Mouse (Mus musculus) lung, embryonic 14.5 days (tissue): ENCODE data around the gene Znrf3. TPM values are rescaled to one million over a fixed set of nuclear protein-coding genes. Genes with fewer than 3 reads are reported as not detected.
"Not testable (repeated sequence)": the region's sequence is repeated elsewhere in the genome, so short reads cannot be mapped to it uniquely, and the experiment has no call there.

Source experiments
- ATAC-seq: fragments of 200-750 bp; cut with Nextera tagmentation; 2 replicates; pipeline ENCODE4 v1.8.0; 2017; ENCODE audit warnings: mild to moderate bottlenecking, moderate TSS enrichment, moderate library complexity; ENCODE audit not compliant: insufficient read depth
- DNase-seq: peaks from one replicate; pipeline ENCODE4 v3.0.0-alpha.2; 2015
- H3K27ac ChIP-seq: fragments of 300-500 bp; sonication (generic); 2 replicates; pipeline ENCODE4 v1.5.1; 2014; ENCODE audit warnings: low read depth, mild to moderate bottlenecking, moderate library complexity
- H3K27me3 ChIP-seq: fragments of 300-500 bp; sonication (generic); 2 replicates; pipeline ENCODE4 v1.6.1; 2014; ENCODE audit warnings: low read length, control low read depth; ENCODE audit not compliant: insufficient read depth
- H3K36me3 ChIP-seq: fragments of 300-500 bp; sonication (generic); 2 replicates; pipeline ENCODE4 v1.6.1; 2014; ENCODE audit warnings: control low read depth; ENCODE audit not compliant: insufficient read depth
- H3K4me1 ChIP-seq: fragments of 300-500 bp; sonication (generic); 2 replicates; pipeline ENCODE4 v1.6.1; 2014; ENCODE audit warnings: antibody characterized with exemption, control low read depth; ENCODE audit not compliant: insufficient read depth
- H3K4me2 ChIP-seq: fragments of 300-500 bp; sonication (generic); 2 replicates; pipeline ENCODE4 v1.6.1; 2014; ENCODE audit warnings: mild to moderate bottlenecking
- H3K4me3 ChIP-seq: fragments of 300-500 bp; sonication (generic); 2 replicates; pipeline ENCODE4 v1.5.1; 2014; ENCODE audit warnings: low read depth, low read length
- H3K9ac ChIP-seq: fragments of 300-500 bp; sonication (generic); 2 replicates; pipeline ENCODE4 v1.6.1; 2014
- H3K9me3 ChIP-seq: fragments of 300-500 bp; sonication (generic); 2 replicates; pipeline ENCODE4 v1.6.1; 2016; ENCODE audit warnings: low read depth, low read length, control low read depth
- CTCF ChIP-seq: IDR thresholded peaks from 2 replicates; pipeline ENCODE4 v1.5.1; 2016; ENCODE audit warnings: antibody characterized with exemption, low read depth
- WGBS: fragments of 180-500 bp; shearing (Covaris S2); extraction: QIAGEN DNeasy Blood & Tissue Kit; methylation state at CpG from one replicate; pipeline ENCODE4 v1.1.7; 2014; 5-methylcytosine and 5-hydroxymethylcytosine counted together
- polyA plus RNA-seq: library from polyadenylated mRNA; unstranded; fragments of >200 nt; fragmentation: Nextera tagmentation; extraction: Ambion mirVana; gene quantifications from 2 replicates; pipeline ENCODE4 v1.2.1, GENCODE M21; 2014

The Znrf3 gene
- polyA plus RNA-seq = 16.8 and 18.0 TPM in 2 replicates

- Histone ChIP-seq H3K4me1 (peaks cover 17% of the 10 kb centered on the region; the same call in 1 of the 2 replicates), H3K27ac (peak within 1 kb of the TSS; percentile 82), H3K36me3 (no peaks in the 10 kb centered on the region), H3K9ac (peak within 1 kb of the TSS; percentile 93), H3K9me3 (no peaks in the 10 kb centered on the region), H3K4me3 (peak within 1 kb of the TSS; percentile 91), H3K27me3 (no peaks in the 10 kb centered on the region), H3K4me2 (peak within 1 kb of the TSS; percentile 92)
- no peak for TF ChIP-seq CTCF
- DNase-seq = peak; percentile 97
- WGBS = under 1% methylated on average over 71 of the region's 106 CpGs
- ATAC-seq = peak; percentile 93
Measured at GRCm38 (mm10) chr11:5444599-5445451, at the start of gene Znrf3. Znrf3 (minus strand) TSS chr11:5444847.

GRCm38 (mm10) chr11:5493869-5494268 lies 49.2 kb upstream of the Znrf3 start:
- Histone ChIP-seq H3K4me2 (no peak overlapping the region), H3K4me1 (no peaks in the 10 kb centered on the region; the same call in 1 of the 2 replicates), H3K36me3 (no peaks in the 10 kb centered on the region), H3K9me3 (no peaks in the 10 kb centered on the region), H3K9ac (no peak overlapping the region), H3K4me3 (no peak overlapping the region), H3K27me3 (no peaks in the 10 kb centered on the region), H3K27ac (no peak overlapping the region)
- ATAC-seq (no peak), DNase-seq (no peak)
- TF ChIP-seq CTCF = no peak
- 29% methylated on average over 2 of the region's 2 CpGs for WGBS

DNA sequence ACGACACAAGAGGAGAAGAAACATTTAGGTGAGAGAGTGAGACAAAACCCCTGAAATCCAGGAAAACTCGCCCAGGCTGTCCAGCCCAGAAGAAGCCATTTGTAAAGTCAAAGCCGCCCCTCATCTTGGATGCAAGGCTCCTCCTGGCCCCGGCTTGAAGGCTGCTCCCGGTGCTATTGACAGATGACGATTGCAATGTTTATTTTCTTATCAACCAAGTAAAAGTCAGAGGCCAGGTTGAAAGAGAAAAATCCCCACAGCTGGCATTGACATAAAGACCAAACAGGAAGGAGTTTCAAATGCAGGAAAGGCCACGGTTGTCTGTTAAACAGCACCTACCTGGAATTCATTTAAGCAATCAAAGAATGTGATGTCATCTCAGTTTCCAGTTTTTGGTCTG lies 47.3 kb upstream of the Znrf3 start:
- H3K27me3 ChIP-seq = no peaks in the 10 kb centered on the region
- no peak for TF ChIP-seq CTCF
- no peak overlapping the region for H3K9ac ChIP-seq
- H3K9me3 ChIP-seq = no peaks in the 10 kb centered on the region
- no peak overlapping the region for H3K4me2 ChIP-seq
- no peak overlapping the region for H3K4me3 ChIP-seq
- no peaks in the 10 kb centered on the region for H3K36me3 ChIP-seq
- WGBS = 17% methylated on average over 7 of the region's 7 CpGs
- DNase-seq = no peak
- no peak for ATAC-seq
- no peaks in the 10 kb centered on the region for H3K4me1 ChIP-seq
- H3K27ac ChIP-seq = no peak overlapping the region

DNA sequence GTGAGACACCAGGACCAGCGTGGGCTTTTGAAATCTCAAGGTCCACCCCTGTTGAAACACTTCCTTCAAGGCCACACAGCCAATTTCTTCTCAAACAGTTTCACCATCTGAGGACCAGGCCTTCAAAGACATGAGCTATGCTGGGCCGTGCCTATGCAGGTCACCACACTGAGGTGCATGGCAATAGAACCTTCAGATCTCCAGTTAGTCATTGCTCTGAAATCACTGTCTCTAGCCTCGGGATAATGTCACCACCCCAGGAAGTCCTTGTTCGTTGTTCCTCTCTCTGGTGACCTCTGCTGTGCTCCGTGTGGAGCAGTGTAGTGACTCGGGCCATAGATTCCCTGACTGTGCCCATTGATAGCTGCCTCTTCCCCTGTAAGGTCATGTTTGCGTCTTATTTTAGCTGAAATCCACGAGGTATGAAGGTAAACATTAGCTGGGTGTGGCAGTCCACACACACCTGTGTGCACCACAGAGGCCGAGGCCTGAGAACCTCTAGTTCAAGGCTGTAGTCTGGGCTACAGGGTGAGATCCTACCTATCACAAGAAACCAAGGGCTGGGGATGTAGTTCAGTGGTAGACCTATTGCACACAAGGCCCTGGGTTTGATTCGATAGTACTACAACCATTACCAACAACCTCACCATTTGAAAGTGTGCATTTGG lies 46.5 kb upstream of the Znrf3 start:
- no peak for ATAC-seq
- Histone ChIP-seq H3K4me1 (no peaks in the 10 kb centered on the region), H3K27ac (no peak overlapping the region), H3K4me3 (no peak overlapping the region), H3K36me3 (no peaks in the 10 kb centered on the region), H3K27me3 (no peaks in the 10 kb centered on the region), H3K9ac (no peak overlapping the region), H3K9me3 (no peaks in the 10 kb centered on the region), H3K4me2 (no peak overlapping the region)
- DNase-seq = no peak
- 70% methylated on average over 10 of the region's 10 CpGs for WGBS
- TF ChIP-seq CTCF = no peak

GRCm38 (mm10) chr11:5489433-5489832 lies 44.8 kb upstream of the Znrf3 start:
- not testable (repeated sequence) for H3K9me3 ChIP-seq, H3K36me3 ChIP-seq, H3K9ac ChIP-seq, H3K27me3 ChIP-seq, ATAC-seq, H3K27ac ChIP-seq, DNase-seq, H3K4me3 ChIP-seq, H3K4me2 ChIP-seq, H3K4me1 ChIP-seq
- 82% methylated on average over 10 of the region's 10 CpGs for whole genome bisulfite sequencing

- Histone ChIP-seq H3K36me3 (no peaks in the 10 kb centered on the region), H3K9me3 (no peaks in the 10 kb centered on the region), H3K4me2 (peak overlapping the region; percentile 68), H3K27me3 (no peaks in the 10 kb centered on the region), H3K9ac (peak overlapping the region; percentile 17), H3K27ac (no peak overlapping the region), H3K4me1 (no peaks in the 10 kb centered on the region), H3K4me3 (peak overlapping the region; percentile 30)
- TF ChIP-seq CTCF = peak; percentile 92
- peak; percentile 98 for DNase-seq
- peak; percentile 75 for ATAC-seq
- WGBS = 12% methylated on average over 15 of the region's 15 CpGs
Measured at GRCm38 (mm10) chr11:5485193-5486011, 40.8 kb upstream of the Znrf3 start.
